Mouse (Mus musculus) neural tube, embryonic 11.5 days (tissue): ENCODE data around the gene Gm8439. TPM values are rescaled to one million over a fixed set of nuclear protein-coding genes. Genes with fewer than 3 reads are reported as not detected.
A peak's percentile ranks its signal among the peaks of the same experiment; 100 is the strongest.

Experiments used
- ATAC-seq: fragments of 200-750 bp; cut with Nextera tagmentation; 2 replicates; pipeline ENCODE4 v1.8.0; 2017; ENCODE audit warnings: moderate number of reproducible peaks, mild to moderate bottlenecking, moderate TSS enrichment, moderate library complexity; ENCODE audit not compliant: insufficient read depth, low FRiP score, low TSS enrichment
- DNase-seq: peaks from one replicate; pipeline ENCODE4 v3.0.0-alpha.2; 2015; ENCODE audit warnings: low spot score
- H3K27ac ChIP-seq: fragments of 300-500 bp; sonication (generic); 2 replicates; pipeline ENCODE4 v1.5.1; 2014; ENCODE audit warnings: low read depth, mild to moderate bottlenecking, low read length
- H3K27me3 ChIP-seq: fragments of 300-500 bp; sonication (generic); 2 replicates; pipeline ENCODE4 v1.6.1; 2014; ENCODE audit warnings: mild to moderate bottlenecking, low read length, mixed read lengths; ENCODE audit not compliant: control insufficient read depth, insufficient read depth
- H3K36me3 ChIP-seq: fragments of 300-500 bp; sonication (generic); 2 replicates; pipeline ENCODE4 v1.6.1; 2014; ENCODE audit warnings: mild to moderate bottlenecking, low read length, moderate library complexity, mixed read lengths; ENCODE audit not compliant: control insufficient read depth, insufficient read depth
- H3K4me1 ChIP-seq: fragments of 300-500 bp; sonication (generic); 2 replicates; pipeline ENCODE4 v1.6.1; 2014; ENCODE audit warnings: low read length, mixed read lengths; ENCODE audit not compliant: control insufficient read depth, insufficient read depth
- H3K4me2 ChIP-seq: fragments of 300-500 bp; sonication (generic); 2 replicates; pipeline ENCODE4 v1.6.1; 2014; ENCODE audit warnings: low read depth, mild to moderate bottlenecking, moderate library complexity
- H3K4me3 ChIP-seq: fragments of 300-500 bp; sonication (generic); 2 replicates; pipeline ENCODE4 v1.5.1; 2014; ENCODE audit warnings: low read depth, low read length
- H3K9ac ChIP-seq: fragments of 300-500 bp; sonication (generic); 2 replicates; pipeline ENCODE4 v1.6.1; 2014; ENCODE audit warnings: mild to moderate bottlenecking, low read length
- H3K9me3 ChIP-seq: fragments of 300-500 bp; sonication (generic); 2 replicates; pipeline ENCODE4 v1.6.1; 2016; ENCODE audit warnings: low read length; ENCODE audit not compliant: control insufficient read depth
- WGBS: fragments of 180-500 bp; shearing (Covaris S2); extraction: QIAGEN DNeasy Blood & Tissue Kit; methylation state at CpG from one replicate; pipeline ENCODE4 v1.1.7; 2014; 5-methylcytosine and 5-hydroxymethylcytosine counted together
- polyA plus RNA-seq: library from polyadenylated mRNA; unstranded; fragments of >200 nt; fragmentation: Nextera tagmentation; extraction: Ambion mirVana; gene quantifications from 2 replicates; pipeline ENCODE4 v1.2.1, GENCODE M21; 2014

Gm8439 gene
- polyA plus RNA-seq, 1 experiment from 2014 or later, result not detected

DNA sequence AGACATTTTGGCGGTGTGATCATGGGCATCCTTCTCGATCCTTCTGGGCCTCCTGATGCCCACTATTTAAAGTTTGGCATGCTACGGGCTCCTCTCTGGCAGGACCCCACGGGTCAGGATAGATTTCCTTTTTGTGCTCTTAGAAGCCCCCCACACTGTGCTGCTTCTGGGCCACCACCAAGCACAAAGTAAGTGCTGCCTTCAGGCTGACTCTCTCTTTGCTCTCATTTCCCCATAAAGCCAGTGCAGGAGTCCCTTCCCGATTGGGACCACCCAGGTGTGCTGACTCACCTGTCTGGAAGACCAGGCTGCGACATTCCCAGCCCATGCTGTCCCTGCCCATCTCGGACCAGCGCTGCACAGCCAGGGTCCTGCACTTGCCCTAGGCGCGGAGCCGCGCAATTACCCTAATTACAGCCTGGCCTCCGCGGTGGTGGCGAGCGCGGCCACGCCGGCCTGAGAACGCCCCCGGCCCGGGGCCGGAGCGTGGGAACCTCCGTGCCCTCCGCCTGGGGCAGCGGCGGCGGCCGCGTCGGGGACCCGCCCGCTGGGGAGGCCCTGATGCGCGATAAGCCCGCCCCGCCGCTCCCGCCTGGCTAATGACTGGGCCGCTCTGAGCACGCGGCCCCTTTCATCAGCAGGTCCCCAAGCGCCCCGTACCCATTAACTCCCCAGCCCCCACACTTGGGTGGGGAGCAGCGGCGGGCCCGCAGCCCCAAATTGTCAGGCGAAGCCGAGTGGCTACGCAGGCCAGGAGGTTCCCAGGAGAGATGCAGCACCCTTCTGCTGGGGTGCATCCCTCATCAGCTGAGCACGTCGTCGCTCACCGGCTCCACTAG is 61.0 kb downstream of the Gm8439 start:
- ATAC-seq, result peak; percentile 74
- peak overlapping the region; percentile 88 for H3K4me2 ChIP-seq
- H3K27ac ChIP-seq, result no peak overlapping the region
- peak overlapping the region; percentile 55 for H3K9ac ChIP-seq
- peak overlapping the region; percentile 37 for H3K4me3 ChIP-seq
- peaks cover 21% of the 10 kb centered on the region for H3K27me3 ChIP-seq
- H3K9me3 ChIP-seq, result no peaks in the 10 kb centered on the region
- peak; percentile 63 for DNase-seq
- WGBS, result 5% methylated on average over 46 of the region's 55 CpGs
- H3K36me3 ChIP-seq, result no peaks in the 10 kb centered on the region
- no peaks in the 10 kb centered on the region for H3K4me1 ChIP-seq

DNA sequence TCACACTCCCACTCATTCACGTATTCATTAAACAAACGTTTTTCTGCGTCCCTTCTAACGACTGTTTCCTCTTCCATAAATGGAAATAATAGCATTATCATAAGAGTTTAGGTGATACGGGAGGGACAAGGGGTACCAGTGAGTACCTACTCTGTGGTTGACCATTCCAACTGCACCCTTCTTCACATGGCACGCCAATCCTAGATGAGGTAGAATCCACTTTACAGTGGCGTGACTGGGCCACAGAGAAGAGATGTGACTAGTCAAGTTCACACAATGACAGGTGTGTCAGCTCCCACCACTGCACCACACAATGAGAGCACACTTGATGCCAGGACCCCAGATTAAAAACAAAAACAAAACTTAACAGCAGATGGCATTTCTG is 61.7 kb downstream of the Gm8439 start:
- Histone ChIP-seq H3K36me3 (no peaks in the 10 kb centered on the region), H3K9ac (no peak overlapping the region), H3K4me3 (peak overlapping the region; percentile 37), H3K27ac (no peak overlapping the region), H3K27me3 (peaks cover 21% of the 10 kb centered on the region), H3K4me1 (no peaks in the 10 kb centered on the region), H3K9me3 (no peaks in the 10 kb centered on the region), H3K4me2 (peak overlapping the region; percentile 88)
- DNase-seq (no peak), ATAC-seq (no peak)
- WGBS, result 23% methylated on average over 7 of the region's 7 CpGs

DNA sequence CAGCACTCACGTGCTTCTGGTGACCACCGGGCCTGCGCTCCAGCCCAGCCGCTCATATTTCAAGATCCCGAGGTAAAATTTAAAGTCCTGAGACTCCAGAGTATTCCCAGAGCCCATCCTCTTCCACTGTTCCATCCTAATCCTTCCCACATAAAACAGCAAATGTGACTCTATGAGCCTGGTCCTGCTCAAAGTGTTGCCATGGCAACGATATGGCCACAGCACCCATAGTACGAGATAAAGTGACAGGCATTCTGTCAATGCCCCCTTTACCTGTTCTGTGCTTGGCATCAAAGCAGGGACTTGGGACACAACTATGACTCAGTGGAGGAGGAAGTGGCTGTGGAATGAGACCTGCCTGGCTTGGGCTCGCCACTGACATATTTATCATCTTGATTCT is 67.4 kb downstream of the Gm8439 start:
- H3K4me3 ChIP-seq, result no peak overlapping the region
- no peak for DNase-seq
- H3K27ac ChIP-seq, result no peak overlapping the region
- H3K27me3 ChIP-seq, result 0 out of 2 replicates have a peak, but pooled peaks cover under 1% of the 10 kb centered on the region
- no peak for ATAC-seq
- no peaks in the 10 kb centered on the region for H3K36me3 ChIP-seq
- H3K4me1 ChIP-seq, result no peaks in the 10 kb centered on the region
- H3K9ac ChIP-seq, result no peak overlapping the region
- H3K4me2 ChIP-seq, result no peak overlapping the region
- H3K9me3 ChIP-seq, result no peaks in the 10 kb centered on the region
- 81% methylated on average over 8 of the region's 8 CpGs for WGBS

Other genes starting within 250 kb of the Gm8439 start
- gene Scmh1, start 183.5 kb upstream of the Gm8439 start, polyA plus RNA-seq, result 59.4 and 60.1 TPM in 2 replicates
- gene Slfnl1, start 56.5 kb upstream of the Gm8439 start, polyA plus RNA-seq, result not detected in 2 replicates
- gene Ctps, start 18.5 kb upstream of the Gm8439 start, polyA plus RNA-seq, result 129 and 135 TPM in 2 replicates
- gene Cited4, start 77.8 kb downstream of the Gm8439 start, polyA plus RNA-seq, result 6.4 and 7.3 TPM in 2 replicates
- 2.9 and 3.3 TPM in 2 replicates for gene Kcnq4, start 159.9 kb downstream of the Gm8439 start, polyA plus RNA-seq
- 119 and 126 TPM in 2 replicates for gene Nfyc, start 242.8 kb downstream of the Gm8439 start, polyA plus RNA-seq